Mouse (Mus musculus): ENCODE data around the gene Ffar2. TPM values are rescaled to one million over a fixed set of nuclear protein-coding genes. Genes with fewer than 3 reads are reported as not detected.

The Ffar2 gene
- polyA plus RNA-seq (2015; fragmentation: Nextera tagmentation; extraction: Ambion mirVana): 0.37 TPM in 1 of 2 replicates, not detected in the other

DNA sequence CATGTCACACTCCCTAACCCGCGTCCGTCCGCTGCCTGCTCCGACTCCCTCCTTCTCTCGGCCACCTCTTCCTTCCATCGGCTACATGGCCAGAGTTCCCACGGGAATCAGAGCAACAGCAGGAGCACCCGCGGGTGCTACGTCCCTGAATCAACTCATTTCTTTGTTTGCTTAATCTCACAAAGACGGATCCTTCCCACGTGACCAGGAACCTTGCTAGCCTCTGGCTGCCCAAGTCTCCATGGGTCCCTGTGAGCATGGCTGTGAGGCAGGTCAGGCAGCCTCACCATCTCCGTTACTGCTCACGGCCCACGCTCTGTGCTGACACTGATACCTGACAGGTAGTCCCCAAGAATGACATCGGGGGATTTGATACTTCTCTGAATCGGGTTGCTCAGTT lies at the start of gene Ffar2:
Ffar2 (minus strand) TSS at position 101 of the 400 bp plus-strand sequence.

GRCm38 (mm10) chr7:30861464-30861863 lies 37.9 kb upstream of the Ffar2 start, which contains the start of gene Ffar1:
Gene Ffar1 (minus strand): TSS chr7:30861564.

GRCm38 (mm10) chr7:30856078-30856477 lies 32.5 kb upstream of the Ffar2 start, which contains the start of gene Ffar3:
Gene Ffar3 (minus strand): TSS chr7:30856178.

DNA sequence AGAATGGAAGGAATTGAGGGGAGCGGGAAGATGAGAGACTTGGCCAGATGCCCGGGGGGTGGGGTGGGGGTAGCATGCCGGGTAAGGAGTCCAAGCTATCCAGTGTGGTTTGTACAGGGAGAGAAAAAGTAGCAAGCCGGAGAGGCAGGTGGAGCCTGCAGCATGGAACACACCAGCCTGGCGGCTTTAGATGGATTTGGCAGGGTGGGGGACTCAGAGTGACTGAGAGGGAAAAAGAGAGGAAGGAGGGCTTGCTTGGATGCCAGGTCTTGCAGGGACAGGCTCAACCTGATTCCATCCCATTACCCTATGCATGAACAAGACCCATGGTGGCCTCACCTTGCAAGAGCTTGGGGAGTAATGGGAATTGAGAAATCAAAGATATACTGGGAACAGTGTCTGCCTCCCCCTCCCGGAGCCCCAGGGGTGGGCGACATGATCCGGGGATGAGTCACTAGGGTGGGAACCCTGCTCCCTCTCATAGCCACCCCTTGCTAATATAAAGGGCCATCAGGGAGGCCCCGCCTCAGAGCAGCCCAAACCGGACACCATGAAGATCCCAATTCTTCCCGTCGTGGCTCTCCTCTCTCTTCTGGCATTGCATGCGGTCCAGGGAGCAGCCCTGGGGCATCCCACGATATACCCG lies 36.1 kb downstream of the Ffar2 start, which contains the start of gene Krtdap:
Krtdap (plus strand) TSS at position 520 of the 646 bp plus-strand sequence.

Other genes starting within 250 kb of the Ffar2 start
- gene Kmt2b, start 235.0 kb downstream of the Ffar2 start, polyA plus RNA-seq (2015; fragmentation: Nextera tagmentation; extraction: Ambion mirVana): 5.3 and 8.5 TPM in 2 replicates
- gene Zbtb32, start 224.9 kb downstream of the Ffar2 start, polyA plus RNA-seq (2015; fragmentation: Nextera tagmentation; extraction: Ambion mirVana): 0.20 and 0.44 TPM in 2 replicates
- 0.31 and 0.53 TPM in 2 replicates for gene Upk1a, start 210.9 kb downstream of the Ffar2 start, polyA plus RNA-seq (2015; fragmentation: Nextera tagmentation; extraction: Ambion mirVana)
- gene Cox6b1, start 197.6 kb downstream of the Ffar2 start, polyA plus RNA-seq (2015; fragmentation: Nextera tagmentation; extraction: Ambion mirVana): 1,537 and 1,621 TPM in 2 replicates
- 0.14 TPM in 1 of 2 replicates, not detected in the other for gene Etv2, start 187.9 kb downstream of the Ffar2 start, polyA plus RNA-seq (2015; fragmentation: Nextera tagmentation; extraction: Ambion mirVana)
- 120 and 125 TPM in 2 replicates for gene Rbm42, start 173.5 kb downstream of the Ffar2 start, polyA plus RNA-seq (2015; fragmentation: Nextera tagmentation; extraction: Ambion mirVana)
- gene Haus5, start 158.8 kb downstream of the Ffar2 start, polyA plus RNA-seq (2015; fragmentation: Nextera tagmentation; extraction: Ambion mirVana): 16.8 and 18.2 TPM in 2 replicates
- not detected in 2 replicates for gene Pmis2, start 152.2 kb downstream of the Ffar2 start, polyA plus RNA-seq (2015; fragmentation: Nextera tagmentation; extraction: Ambion mirVana)
- not detected in 2 replicates for gene 2200002J24Rik, start 124.8 kb downstream of the Ffar2 start, polyA plus RNA-seq (2015; fragmentation: Nextera tagmentation; extraction: Ambion mirVana)
- 6.1 and 6.3 TPM in 2 replicates for gene Atp4a, start 111.6 kb downstream of the Ffar2 start, polyA plus RNA-seq (2015; fragmentation: Nextera tagmentation; extraction: Ambion mirVana)
- 359 and 361 TPM in 2 replicates for gene Tmem147, start 94.2 kb downstream of the Ffar2 start, polyA plus RNA-seq (2015; fragmentation: Nextera tagmentation; extraction: Ambion mirVana)
- gene Gapdhs, start 80.1 kb downstream of the Ffar2 start, polyA plus RNA-seq (2015; fragmentation: Nextera tagmentation; extraction: Ambion mirVana): 0.43 and 0.98 TPM in 2 replicates
- 3.3 and 3.7 TPM in 2 replicates for gene Sbsn, start 72.3 kb downstream of the Ffar2 start, polyA plus RNA-seq (2015; fragmentation: Nextera tagmentation; extraction: Ambion mirVana)
- gene Dmkn, start 60.0 kb downstream of the Ffar2 start, polyA plus RNA-seq (2015; fragmentation: Nextera tagmentation; extraction: Ambion mirVana): 5.9 and 7.8 TPM in 2 replicates
- gene Krtdap, start 35.9 kb downstream of the Ffar2 start, polyA plus RNA-seq (2015; fragmentation: Nextera tagmentation; extraction: Ambion mirVana): 7.9 and 15.2 TPM in 2 replicates
- not detected in 2 replicates for gene Ffar3, start 32.4 kb upstream of the Ffar2 start, polyA plus RNA-seq (2015; fragmentation: Nextera tagmentation; extraction: Ambion mirVana)
- not detected in 2 replicates for gene Ffar1, start 37.8 kb upstream of the Ffar2 start, polyA plus RNA-seq (2015; fragmentation: Nextera tagmentation; extraction: Ambion mirVana)
- gene Cd22, start 56.6 kb upstream of the Ffar2 start, polyA plus RNA-seq (2015; fragmentation: Nextera tagmentation; extraction: Ambion mirVana): 0.05 TPM in 1 of 2 replicates, not detected in the other
- gene Mag, start 91.1 kb upstream of the Ffar2 start, polyA plus RNA-seq (2015; fragmentation: Nextera tagmentation; extraction: Ambion mirVana): 19.5 and 38.7 TPM in 2 replicates
- gene Hamp2, start 100.9 kb upstream of the Ffar2 start, polyA plus RNA-seq (2015; fragmentation: Nextera tagmentation; extraction: Ambion mirVana): not detected in 2 replicates
- not detected in 2 replicates for gene Hamp, start 120.3 kb upstream of the Ffar2 start, polyA plus RNA-seq (2015; fragmentation: Nextera tagmentation; extraction: Ambion mirVana)
- 28.6 and 34.2 TPM in 2 replicates for gene Usf2, start 133.0 kb upstream of the Ffar2 start, polyA plus RNA-seq (2015; fragmentation: Nextera tagmentation; extraction: Ambion mirVana)
- 23.1 and 23.9 TPM in 2 replicates for gene Lsr, start 149.7 kb upstream of the Ffar2 start, polyA plus RNA-seq (2015; fragmentation: Nextera tagmentation; extraction: Ambion mirVana)
- 0.76 and 1.1 TPM in 2 replicates for gene Fam187b, start 150.0 kb upstream of the Ffar2 start, polyA plus RNA-seq (2015; fragmentation: Nextera tagmentation; extraction: Ambion mirVana)
- 36.9 and 57.9 TPM in 2 replicates for gene Fxyd5, start 218.7 kb upstream of the Ffar2 start, polyA plus RNA-seq (2015; fragmentation: Nextera tagmentation; extraction: Ambion mirVana)
- 714 and 730 TPM in 2 replicates for gene Fxyd7, start 227.7 kb upstream of the Ffar2 start, polyA plus RNA-seq (2015; fragmentation: Nextera tagmentation; extraction: Ambion mirVana)
- 87.3 and 114 TPM in 2 replicates for gene Fxyd1, start 233.4 kb upstream of the Ffar2 start, polyA plus RNA-seq (2015; fragmentation: Nextera tagmentation; extraction: Ambion mirVana)
- gene Lgi4, start 235.6 kb upstream of the Ffar2 start, polyA plus RNA-seq (2015; fragmentation: Nextera tagmentation; extraction: Ambion mirVana): 2.5 and 3.6 TPM in 2 replicates

Measured in neural tube, postnatal 0 days (tissue).